Mouse (Mus musculus) layer of hippocampus, adult 9-10 months (tissue): Measurements from ENCODE around the gene Cryga.
"Not testable (repeated sequence)": the region's sequence is repeated elsewhere in the genome, so short reads cannot be mapped to it uniquely, and the experiment has no call there.

Experiments used
- DNase-seq: peaks from one replicate; pipeline ENCODE4 v3.0.0; 2022; ENCODE audit warnings: low spot score

Gene Cryga

DNA sequence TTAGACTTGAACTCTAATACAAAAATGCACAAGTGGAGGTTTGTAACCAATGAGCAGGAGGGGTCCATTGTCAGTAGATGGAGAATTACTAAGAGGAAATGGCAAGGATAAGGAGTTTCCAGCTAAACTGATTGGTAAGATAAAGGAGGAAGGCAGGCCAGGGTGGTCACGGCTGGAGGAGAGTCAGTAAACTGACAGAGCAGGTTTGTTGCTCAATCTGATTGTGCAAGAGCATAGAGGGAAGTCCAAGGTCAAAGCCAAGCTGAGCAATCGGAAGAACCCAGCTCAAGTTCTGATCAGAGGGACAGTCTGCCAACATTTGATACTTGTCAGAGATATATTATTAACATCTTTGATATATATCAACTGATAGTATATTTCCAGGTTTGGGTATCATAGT, 12.8 kb downstream of the Cryga start:
- DNase-seq = no peak

DNA sequence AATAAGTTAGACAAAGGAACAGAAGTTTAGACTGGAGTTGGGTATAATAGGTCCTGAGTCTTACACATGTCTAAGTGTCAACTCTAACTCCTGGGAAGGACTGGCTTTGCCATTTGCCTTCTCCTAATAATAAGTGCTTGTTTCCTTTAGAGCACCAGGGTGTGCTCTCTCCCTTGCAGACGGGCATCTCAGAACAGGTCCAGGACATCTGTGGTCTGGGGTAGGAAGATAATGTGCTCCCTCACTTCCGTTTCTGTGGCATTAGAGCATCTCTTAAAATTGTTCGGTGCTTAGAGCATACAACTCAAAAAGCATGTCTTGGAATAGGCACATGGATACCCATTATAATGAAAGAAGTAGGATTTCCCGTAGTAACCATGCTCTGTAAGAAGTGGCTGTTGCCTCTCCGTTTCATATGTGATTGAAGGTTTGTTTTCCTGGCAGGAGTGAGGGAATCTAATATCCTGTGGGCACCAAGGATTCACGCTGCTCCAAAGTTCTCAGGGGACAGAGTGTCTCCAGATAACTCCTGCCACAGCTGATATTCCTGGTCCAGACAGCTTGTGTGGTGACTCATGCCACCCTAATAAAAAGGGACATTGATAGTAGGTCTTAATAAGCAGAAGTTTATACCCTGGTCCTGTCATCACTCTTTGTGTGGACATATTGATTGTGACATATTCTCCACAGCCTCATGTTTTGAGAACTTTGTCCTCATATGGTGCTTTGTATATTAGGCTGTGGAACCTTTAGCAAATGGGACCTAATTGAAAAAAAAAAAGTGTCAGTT, 14.4 kb downstream of the Cryga start:
- DNase-seq = no peak

DNA sequence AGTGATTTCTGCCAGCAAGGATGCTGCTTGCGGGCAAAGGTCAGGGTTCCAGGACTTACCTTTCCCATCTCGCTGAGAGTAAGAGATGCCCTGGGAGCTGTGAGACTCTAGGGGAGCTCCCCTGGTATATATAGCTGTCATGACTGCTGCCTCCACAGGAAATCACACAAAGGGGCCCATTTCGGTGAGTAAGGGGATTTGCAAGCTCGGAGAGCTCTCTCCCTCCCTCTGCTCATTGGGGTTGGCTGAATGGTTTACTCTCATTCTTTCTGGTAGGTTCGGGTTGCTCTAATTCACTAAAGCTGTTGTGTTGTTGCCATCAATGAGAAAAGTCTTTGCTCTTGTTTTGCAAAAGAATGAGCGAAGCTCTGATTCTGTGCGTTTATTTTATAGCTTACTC, 21.0 kb downstream of the Cryga start, which contains the start of gene Crygb:
TSS of gene Crygb (minus strand) at position 101 of the 400 bp plus-strand sequence.
- DNase-seq = no peak

DNA sequence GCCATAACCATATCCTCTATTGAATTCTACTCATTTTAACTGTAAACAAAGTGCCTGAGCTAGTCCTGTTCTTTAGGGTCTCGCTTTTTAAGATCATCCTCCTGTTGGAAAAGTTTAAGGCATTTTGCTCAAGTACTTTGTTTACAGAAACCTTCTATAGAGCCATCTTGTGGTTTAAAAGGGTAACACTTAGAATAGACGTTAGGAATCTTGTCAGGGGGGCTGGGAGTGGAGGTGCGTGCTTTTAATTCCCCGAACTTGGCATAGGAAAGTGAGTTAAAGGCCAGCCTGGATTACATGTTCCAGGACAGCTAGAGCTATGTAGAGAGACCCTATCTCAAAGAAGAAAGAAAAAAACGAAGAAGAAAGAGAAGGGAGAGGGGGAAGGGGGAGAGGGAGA, 27.6 kb downstream of the Cryga start:
- no peak for DNase-seq

DNA sequence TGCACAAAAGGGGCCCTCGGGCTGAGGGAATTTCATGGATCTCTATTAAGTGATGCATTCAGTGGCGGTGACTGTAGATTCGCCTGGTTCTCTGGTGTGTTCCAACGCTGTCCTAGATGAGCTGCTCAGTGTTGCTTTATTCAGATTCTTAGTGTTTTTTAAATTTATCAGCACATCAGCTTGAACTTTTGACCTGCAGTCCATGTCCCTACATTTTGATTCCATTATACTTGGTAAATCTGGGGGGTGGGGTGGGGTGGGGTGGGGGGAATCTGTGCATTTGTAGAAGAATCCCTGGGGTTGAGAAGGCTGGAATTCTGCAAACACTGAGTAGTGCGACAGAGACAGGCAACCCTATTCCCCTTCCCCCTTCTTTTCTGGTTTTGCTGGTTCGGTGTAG, 29.6 kb downstream of the Cryga start, which contains the start of gene Crygc:
TSS of gene Crygc (minus strand) at position 101 of the 400 bp plus-strand sequence.
- DNase-seq = no peak

DNA sequence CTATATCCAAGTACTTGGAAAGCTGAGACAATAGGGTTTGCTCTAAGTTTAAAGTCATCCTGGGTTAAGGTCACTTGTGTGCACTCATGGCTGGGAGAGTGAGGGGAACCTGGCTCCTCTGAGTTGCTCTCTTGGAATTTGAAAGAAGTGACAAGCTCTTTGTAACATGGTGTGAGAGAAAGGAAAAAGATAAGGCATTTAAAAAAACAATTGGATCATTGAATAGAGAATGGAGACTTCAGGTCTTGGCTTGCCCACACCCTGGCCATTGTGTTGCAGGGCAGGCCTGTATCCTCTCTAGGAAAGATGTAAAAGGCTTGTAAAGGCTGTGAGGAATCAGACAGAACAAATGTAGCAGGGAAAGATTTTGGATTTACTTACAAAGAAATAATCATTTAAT, 35.3 kb downstream of the Cryga start:
- no peak for DNase-seq

DNA sequence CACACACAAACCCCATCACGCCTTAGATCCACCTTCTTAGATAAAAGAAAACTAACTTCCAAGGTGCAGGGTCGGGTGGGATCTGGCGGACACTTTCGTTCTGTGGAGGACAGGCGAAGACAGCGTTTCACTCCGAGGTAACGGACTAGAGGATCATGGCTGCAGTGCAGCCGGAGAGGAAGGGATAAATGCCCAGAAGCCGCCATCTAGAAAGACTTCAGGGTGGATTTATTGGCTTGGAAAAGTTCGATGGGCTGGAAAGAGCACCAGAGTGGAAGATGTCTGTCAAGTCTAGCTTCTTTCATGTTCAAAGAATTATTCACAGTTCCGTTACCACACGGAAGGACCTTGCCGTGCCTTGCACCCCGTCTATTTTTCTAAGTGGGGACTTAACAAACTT, 39.0 kb downstream of the Cryga start:
- no peak for DNase-seq

DNA sequence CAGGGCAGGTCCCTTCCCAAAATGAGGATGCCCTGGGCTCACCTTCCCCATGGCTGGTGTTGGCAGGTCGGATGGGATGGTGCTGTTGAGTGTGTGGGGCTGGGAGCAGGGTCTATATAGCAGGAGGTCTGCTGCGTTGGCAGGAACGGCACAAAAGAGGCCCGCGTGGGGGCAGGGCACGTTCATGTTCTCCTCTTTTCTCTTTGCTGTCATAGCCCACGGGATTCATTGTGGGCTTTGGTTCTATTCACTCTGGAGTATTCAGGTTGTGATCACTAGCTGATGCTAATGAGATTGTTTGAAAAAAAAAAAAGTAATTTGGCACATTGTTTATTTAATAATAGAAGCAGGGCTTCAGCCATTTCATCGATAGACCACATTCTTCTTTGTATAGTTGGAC, 39.8 kb downstream of the Cryga start, which contains the start of gene Crygd:
TSS of gene Crygd (minus strand) at position 101 of the 400 bp plus-strand sequence.
- DNase-seq = no peak

GRCm38 (mm10) chr1:65052140-65052539, 51.0 kb downstream of the Cryga start:
- DNase-seq = no peak

DNA sequence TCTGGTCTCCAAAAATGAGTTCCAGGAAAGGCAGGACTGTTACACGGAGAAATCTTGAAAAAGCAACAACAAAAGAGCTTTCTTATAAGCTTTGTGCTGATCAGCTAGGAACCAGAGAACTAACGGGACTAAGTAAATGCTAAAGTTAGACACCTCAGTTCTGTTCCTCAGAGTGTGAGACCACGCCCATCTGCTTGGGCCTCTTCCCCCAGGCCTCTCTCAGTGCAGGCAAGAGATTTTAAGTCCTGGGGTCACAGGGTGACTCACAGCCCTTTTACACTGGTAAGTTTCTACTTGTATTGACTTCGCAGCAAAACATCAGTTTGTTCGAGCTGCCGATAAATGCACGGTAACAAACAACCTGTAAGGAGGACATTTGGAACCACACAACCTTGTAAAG, 51.5 kb downstream of the Cryga start:
- DNase-seq = no peak

DNA sequence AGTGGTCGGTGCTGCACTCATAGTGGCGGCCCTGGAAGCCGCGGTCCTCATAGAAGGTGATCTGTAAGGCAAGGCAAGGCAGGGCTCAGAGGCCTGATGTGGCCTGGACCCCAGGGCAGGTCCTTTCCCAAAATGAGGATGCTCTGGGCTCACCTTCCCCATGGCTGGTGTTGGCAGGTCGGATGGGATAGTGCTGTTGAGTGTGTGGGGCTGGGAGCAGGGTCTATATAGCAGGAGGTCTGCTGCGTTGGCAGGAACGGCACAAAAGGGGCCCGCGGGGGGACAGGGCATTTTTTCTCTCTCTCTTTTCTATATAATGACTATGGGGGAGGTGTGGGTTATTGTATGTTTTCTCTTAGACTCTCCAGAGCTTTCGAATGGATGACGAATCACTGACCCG, 52.2 kb downstream of the Cryga start, which contains the start of gene Cryge:
TSS of gene Cryge (minus strand) at position 198 of the 400 bp plus-strand sequence.
- DNase-seq = not testable (repeated sequence)
